Mouse (Mus musculus) granulocyte monocyte progenitor cell, adult 5-6 weeks (primary cell): ENCODE measurements around the gene Mrnip. TPM values are rescaled to one million over a fixed set of nuclear protein-coding genes. Genes with fewer than 3 reads are reported as not detected.
A peak's percentile ranks its signal among the peaks of the same experiment; 100 is the strongest.

Source experiments
- ATAC-seq: replicated peaks from 2 replicates; pipeline ENCODE4 v1.8.0; 2016; ENCODE audit warnings: mild to moderate bottlenecking, moderate TSS enrichment, inconsistent platforms; ENCODE audit not compliant: poor library complexity, severe bottlenecking
- total RNA-seq, 2 experiments: library from RNA; stranded (forward) in 1 of 2; stranded (reverse) in 1 of 2; fragments of 200-712, 200-1000 nt in 1 of 2; fragments of >200 nt in 1 of 2; fragmentation: Nextera tagmentation in 1 of 2; gene quantifications; 2 replicates each; pipeline ENCODE4 v1.2.3; 2014 to 2017

Gene Mrnip
- 18.4 and 27.7 TPM in 2 replicates for total RNA-seq (2014; fragmentation: Nextera tagmentation)
- total RNA-seq (2017) = 13.9 and 22.0 TPM in 2 replicates

GRCm38 (mm10) chr11:50174111-50174729 lies at the start of gene Mrnip:
Mrnip (plus strand) TSS chr11:50174444.
- peak; percentile 4; the same call in 1 of the 2 replicates for ATAC-seq

GRCm38 (mm10) chr11:50127781-50128180 lies 46.5 kb upstream of the Mrnip start:
- ATAC-seq = no peak

- ATAC-seq = peak; percentile 71
These were observed 43.2 kb upstream of the Mrnip start, which contains the start of gene Tbc1d9b for GRCm38 (mm10) chr11:50130811-50131766. Tbc1d9b (plus strand) TSS chr11:50131396.

GRCm38 (mm10) chr11:50131801-50132201 lies 42.4 kb upstream of the Mrnip start:
- no peak for ATAC-seq

- ATAC-seq = no peak
These were observed 42.0 kb upstream of the Mrnip start for GRCm38 (mm10) chr11:50132265-50132664.

- ATAC-seq = peak; percentile 66
These were observed 39.9 kb upstream of the Mrnip start for GRCm38 (mm10) chr11:50134136-50134859.

GRCm38 (mm10) chr11:50138206-50138822 lies 35.9 kb upstream of the Mrnip start:
- ATAC-seq = no peak

GRCm38 (mm10) chr11:50139571-50139970 lies 34.7 kb upstream of the Mrnip start:
- ATAC-seq = no peak

- ATAC-seq = no peak
These were observed 28.7 kb upstream of the Mrnip start for GRCm38 (mm10) chr11:50145529-50145928.

GRCm38 (mm10) chr11:50146121-50146520 lies 28.1 kb upstream of the Mrnip start:
- ATAC-seq = no peak

GRCm38 (mm10) chr11:50147267-50147957 lies 26.8 kb upstream of the Mrnip start:
- peak; percentile 49; the same call in 1 of the 2 replicates for ATAC-seq

GRCm38 (mm10) chr11:50147958-50148476 lies 26.2 kb upstream of the Mrnip start:
- ATAC-seq = no peak

- no peak for ATAC-seq
These were observed 25.0 kb upstream of the Mrnip start for GRCm38 (mm10) chr11:50149200-50149599.

GRCm38 (mm10) chr11:50149603-50150150 lies 24.6 kb upstream of the Mrnip start:
- ATAC-seq = 0 out of 2 replicates have a peak, but pooled peaks have one; percentile 15

GRCm38 (mm10) chr11:50151374-50151773 lies 22.9 kb upstream of the Mrnip start:
- ATAC-seq = no peak

GRCm38 (mm10) chr11:50154166-50154565 lies 20.1 kb upstream of the Mrnip start:
- ATAC-seq = no peak

GRCm38 (mm10) chr11:50154777-50155520 lies 19.3 kb upstream of the Mrnip start:
- ATAC-seq = no peak

- no peak for ATAC-seq
These were observed 18.5 kb upstream of the Mrnip start for GRCm38 (mm10) chr11:50155785-50156184.
